Mouse (Mus musculus): ENCODE measurements around the gene Heatr6.
A peak's percentile ranks its signal among the peaks of the same experiment; 100 is the strongest.

The Heatr6 gene

DNA sequence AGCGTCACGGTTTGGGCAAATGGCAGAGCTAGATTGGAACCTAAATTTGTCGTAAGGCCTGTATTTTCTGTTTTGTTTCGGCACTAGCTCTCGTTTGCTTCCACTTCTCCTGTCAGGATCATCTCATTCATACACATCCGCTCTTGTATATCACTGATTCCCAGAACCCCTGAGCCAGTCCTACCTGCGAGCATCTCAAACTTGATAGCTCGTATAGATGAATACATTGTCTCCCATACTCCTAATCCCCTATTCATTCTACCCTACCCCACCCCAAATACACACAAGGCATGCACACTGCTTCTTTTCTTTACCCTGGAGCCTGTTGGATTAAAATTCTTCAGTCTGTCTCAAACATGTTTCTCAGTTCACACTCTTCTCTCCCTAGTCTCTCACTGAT, 731 bp downstream of the Heatr6 start:
- no peak for DNase-seq

DNA sequence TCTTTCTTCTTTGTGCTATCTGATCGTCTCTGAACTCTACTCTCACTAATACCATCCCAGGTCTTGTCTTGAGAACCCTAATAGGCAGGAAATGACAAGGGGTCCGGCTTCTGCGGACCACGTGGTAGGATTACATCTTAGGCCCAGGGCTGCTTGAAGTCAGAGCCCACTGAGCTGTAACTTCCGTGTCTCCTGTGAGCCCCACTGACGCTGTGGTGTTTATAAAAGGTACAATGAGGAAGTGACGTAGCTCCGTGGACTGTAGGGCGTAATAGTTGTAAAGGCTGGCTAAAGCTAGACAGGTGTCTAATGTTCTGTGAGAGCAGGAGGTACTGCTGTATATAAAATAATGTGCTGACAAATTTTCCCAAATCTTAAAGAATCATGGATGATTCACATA, 13.8 kb downstream of the Heatr6 start:
- DNase-seq = no peak

DNA sequence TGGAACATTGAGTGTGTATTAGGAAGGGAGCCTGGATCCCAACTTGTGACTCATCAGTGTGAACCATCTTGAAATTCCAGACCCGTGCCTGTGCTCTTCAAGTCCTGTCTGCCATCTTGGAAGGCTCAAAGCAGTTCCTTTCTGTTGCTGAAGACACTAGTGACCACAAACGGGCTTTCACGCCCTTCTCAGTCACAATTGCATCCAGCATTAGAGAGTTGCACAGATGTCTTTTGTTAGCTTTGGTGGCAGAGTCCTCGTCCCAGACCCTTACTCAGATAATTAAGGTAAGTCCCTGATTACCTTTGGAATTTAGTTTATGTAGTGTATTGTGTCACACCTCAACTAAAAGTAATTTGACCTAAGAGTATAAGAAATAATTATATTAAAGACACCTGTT, 15.5 kb downstream of the Heatr6 start:
- DNase-seq = no peak

DNA sequence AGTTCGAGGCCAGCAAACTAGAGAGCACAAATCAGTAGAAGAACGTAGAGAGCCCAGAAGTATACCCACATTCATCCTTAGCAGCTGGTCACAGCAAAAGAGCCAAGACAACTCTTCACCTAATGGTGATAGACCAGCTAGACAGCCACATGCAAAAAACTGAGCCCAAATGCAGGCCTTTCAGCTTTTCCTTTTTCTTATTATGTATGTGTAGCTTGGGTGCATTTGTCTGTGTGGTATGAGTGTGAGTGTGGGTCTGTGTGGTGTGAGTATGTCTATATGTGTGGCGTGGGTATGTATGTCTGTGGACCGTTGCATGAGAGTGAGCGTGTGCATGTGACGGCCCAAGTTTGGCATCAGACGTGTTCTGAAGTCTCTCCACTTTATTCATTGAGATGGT, 17.5 kb downstream of the Heatr6 start:
- no peak for DNase-seq

DNA sequence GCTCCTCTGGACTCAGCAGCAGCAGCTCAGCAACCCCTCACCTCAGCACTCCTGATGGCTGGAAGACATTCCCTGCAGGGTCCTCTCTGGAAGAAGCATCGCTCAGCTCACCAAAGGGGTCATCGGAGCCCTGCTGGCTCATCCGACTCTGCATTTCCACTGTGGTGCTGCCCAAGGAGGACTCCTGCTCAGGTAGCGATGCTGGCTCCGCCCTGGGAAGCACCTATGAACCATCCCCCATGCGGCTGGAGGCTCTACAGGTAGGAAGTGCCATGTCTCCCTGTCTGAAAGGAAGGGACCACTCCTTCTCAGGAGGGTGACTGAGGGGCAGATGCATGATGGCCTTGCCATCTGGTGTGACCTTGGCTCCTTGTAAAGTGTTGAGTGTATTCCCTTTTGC, 18.8 kb downstream of the Heatr6 start:
- DNase-seq = no peak

DNA sequence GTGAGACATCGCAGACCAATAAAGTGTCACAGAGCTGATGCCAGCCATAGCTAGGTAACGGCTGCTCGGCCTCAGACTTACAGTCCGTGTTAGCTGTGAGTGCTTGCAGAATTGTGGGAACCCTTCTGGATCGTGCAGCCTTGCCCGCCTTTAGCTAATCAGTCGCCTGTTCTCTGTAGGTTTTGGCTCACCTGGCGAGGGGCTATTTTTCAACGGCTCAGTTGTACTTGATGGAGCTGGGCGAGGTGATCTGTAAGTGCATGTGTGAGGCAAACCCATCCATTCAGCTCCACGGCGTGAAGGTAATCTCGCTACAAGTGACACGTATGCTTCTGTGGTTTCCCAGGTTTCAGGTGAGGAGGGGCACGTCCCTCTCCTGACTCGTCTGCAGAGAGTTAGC, 20.2 kb downstream of the Heatr6 start:
- DNase-seq = no peak

DNA sequence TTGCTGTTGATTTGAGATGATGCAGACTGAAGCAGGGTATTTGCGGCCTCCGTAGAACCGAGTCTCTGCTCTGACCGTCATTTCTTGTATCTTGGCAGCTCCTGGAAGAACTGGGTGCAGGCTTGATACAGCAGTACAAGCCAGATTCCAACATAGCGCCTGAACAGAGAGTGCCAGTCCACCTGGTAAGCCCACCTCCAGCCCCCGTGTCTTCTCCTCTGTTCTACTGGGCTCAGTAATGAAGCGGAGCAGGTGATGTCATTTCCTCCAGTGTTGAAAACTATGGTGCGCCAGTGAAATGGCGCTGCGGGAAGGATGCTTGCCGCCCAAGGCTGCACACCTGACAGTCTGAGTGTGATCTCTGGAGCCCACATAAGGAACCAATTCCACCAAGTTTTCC, 20.8 kb downstream of the Heatr6 start:
- DNase-seq = no peak

DNA sequence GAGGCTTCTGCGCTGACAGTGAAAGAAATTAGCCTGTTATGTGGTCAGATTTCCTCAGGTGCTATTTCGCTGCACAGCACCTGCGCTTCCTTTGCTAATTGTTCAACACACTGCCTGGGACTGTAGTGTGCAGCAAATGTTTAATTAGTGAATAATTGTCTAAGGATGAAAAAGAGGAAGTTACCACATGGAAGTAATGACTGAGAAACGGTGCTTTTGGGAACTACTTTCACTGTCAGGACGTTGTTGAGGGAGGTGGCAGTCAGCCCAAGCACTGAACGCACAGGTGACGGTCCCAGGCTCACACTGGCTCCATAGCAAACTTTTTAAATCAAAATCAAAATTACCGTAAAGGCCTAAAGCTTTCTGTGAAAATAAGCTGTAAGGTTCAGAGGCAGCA, 23.3 kb downstream of the Heatr6 start:
- DNase-seq = no peak

DNA sequence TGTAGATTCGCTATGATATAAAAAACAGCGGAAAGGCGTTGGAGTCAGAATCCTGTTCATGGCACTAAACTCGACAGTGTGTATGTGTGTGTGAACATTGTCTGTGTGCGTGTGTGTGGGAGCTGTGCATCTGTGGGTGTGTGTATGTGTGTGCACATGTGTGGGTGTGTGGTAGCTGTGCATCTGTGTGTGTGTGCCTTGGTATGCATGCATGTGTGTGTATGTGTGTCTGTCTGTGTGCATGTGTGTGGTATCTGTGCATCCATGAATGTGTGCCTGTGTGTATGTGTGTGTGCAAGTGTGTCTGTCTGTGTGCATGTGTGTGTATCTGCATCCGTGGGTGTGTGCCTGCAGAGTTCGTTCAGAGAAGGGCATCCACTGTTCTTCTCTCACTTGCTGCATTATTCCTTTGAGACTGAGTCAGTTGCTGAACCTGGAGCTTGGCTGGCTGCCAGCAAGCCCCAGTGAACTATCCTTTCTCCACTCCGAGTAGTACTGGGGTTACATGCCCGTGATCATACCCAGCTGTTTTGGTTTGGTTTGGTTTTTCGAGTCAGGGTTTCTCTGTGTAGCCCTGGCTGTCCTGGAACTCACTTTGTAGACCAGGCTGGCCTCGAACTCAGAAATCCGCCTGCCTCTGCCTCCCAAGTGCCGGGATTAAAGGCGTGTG, 30.6 kb downstream of the Heatr6 start:
- DNase-seq = no peak

DNA sequence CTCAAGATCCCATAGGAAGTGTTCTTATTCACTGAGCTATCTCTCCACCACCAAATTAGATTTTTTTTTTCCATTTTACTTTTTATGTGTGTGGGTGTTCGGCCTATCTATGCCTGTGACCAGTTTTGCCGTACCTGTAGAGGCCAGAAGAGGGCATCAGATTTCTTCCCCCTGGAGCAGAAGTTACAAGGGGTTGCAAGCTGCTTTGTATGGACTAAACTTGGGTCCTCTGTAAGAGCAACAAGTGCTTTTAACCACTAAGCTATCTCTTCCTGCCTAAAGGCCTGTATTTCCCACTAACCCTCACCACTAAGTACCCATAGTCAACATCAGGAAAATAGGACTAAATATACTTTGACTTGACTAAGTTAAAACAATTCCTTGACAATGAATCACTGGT, 31.2 kb downstream of the Heatr6 start:
- DNase-seq = peak; percentile 41

DNA sequence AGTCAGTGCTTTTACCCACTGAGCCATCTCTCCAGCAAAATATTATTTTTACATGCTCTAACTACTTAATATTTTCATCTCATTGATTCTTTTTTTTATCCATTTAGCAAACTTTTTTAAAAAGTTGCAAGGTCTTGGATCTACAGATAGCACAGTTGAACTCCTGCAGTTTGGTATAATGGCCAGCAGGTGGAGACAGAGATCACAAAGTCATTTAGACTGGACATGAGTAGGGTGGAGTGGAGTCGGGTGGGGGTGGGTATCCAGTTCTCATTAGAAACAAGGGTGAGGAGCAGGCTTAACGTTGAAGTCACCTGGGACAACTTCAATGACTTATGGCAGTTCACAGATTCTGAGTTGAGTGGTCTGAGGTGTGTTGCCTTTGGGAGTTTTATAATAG, 31.9 kb downstream of the Heatr6 start:
- DNase-seq = peak; percentile 71

DNA sequence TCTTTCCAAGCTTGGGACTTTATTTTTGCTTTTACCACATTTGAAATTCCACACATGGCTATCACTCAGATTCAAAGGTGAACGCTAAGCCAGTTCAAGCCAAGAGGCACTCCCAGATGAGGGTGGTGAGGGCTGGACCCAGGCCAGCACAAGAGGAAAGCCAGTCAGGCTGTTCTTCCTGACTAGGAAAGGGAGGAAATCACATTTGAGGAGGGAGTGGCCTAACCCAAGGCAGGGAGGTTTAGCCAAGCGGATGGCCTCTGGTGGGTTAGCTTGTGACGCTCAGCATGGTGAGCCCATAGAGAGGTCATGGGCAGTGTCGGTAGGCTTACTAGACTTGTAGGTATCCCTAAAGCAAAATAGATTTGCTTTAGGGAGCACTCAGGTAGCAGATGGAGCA, 33.3 kb downstream of the Heatr6 start:
- DNase-seq = peak; percentile 76

DNA sequence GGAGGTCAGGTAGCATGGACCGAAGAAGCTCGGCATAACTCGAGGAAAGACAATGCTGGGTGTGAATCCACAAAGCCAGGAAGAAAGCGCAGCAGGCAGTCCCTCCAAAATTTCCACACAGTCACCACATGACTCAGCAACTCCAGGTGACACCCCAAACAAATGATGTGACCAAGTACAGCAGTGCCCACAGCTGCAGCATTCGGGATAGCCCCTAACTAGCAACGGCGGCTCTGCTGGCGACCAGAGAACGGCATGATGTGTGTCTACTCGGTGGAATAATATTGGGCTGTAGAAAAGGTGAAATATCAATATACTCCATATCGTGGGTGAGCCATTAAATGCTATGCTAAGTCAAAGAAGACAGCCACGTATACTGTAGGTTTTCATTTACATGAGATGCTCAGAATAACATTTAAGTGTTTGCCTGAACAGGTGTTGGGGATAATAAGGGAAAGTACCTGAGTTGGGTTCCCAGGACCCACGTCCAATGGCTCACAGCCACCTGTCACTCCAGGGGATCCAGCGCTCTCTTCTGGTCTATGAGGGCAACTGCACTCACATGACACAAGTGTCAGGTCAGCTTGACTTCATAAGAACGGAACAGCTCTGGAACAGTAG, 34.0 kb downstream of the Heatr6 start:
- DNase-seq = no peak

DNA sequence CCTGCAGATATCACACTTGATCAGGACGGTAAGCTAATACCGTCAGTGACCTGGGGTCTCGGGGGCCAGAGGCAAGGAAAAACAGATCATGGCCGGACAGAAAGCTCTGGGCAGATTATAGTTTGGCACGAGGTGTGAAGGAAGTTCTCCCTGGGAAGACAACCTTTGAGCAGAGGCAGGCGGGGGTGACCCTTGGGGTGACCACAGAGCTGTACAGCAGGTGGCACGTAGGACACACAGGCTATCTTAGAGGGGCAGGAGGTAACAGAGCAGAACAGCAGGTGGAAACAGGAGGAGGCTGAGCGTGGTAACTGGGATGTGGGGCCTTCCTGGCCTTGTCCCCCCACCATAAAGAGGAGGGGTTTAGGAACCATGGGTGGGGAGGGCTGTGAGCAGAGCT, 34.8 kb downstream of the Heatr6 start:
- peak; percentile 42 for DNase-seq

DNA sequence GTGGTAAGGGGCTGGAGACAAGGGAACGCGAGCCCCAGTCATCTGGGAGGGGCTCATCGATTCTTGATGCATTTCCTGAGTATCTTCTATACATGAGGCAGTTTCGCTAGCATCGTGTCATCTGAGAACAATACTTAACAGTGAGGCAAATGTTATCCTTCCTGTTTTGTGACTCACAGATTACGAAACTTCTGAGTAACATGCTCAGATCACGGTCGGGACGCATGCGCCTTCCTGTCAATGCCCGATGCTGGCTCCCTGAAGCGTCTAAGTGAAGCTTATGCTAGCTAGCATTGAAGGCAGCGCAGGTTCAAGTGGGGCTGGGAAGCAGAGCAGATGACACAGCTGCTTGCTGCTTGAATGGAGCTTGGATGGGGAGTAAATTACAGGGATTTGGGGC, 35.8 kb downstream of the Heatr6 start:
- peak; percentile 30 for DNase-seq

DNA sequence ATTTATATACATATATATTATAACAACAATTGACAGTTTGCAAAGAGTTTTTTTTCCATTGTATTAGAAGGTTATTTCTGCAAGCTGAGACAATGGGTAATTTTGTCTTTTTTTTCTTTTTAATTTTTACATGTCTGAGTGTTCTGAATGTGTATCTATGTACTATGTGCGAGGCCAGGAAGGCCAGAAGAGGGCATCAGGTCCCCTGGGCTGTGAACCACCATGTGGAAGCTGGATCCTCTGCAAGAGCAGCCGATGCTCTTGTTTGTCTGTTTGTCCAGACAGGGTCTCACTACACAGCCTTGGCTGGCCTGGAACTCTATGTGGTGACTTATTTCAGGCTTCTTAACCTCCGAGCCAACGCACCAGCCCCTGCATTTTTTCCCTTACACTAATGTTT, 37.6 kb downstream of the Heatr6 start:
- no peak for DNase-seq

DNA sequence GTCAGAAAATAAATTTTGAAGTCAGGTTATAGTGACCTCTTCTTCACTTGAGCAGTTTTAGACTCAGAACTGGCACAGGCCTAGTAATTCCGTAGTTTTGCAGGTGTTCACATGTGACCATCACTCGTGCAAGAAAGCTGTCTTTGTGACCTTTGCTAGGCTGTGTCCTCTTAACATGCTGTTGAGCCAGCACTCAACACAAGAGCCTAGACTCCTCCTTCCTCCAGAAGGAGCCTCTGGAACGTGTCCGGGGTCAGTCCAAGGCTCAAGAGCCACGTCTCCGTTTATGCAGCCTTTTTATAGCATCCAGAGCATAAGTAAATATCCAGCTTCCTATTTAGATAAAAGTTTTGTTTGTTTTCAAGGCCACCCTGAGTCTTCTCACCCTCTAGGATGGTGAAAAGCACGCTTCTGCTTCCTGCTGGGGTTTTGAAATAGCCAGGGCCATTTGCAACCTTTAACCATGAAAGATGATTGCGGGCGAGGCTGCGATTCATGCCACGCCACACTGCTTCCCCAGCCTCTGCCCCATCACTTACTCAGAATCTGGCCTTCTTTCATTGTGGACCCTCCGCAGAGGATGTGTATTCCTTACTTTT, 38.9 kb downstream of the Heatr6 start:
- peak; percentile 49 for DNase-seq

DNA sequence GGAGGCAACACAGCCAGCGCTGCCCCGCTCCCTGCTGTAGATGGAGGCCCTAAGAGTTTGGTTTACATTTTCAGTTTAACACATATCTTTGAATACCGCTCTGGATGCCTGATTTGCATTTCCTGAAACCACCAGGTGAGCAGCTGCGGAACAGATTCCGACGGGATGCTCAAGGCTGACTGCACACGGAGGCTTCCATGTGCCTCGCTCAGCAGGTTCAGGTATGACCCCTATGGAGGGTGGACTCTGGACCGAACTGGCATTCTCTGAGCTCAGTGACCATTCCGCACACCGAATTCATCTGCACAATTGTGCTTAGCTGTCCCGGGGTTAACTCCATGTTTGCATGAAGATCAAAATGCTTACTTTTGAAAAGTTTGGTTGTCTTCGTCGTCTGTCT, 39.8 kb downstream of the Heatr6 start:
- DNase-seq = peak; percentile 74

DNA sequence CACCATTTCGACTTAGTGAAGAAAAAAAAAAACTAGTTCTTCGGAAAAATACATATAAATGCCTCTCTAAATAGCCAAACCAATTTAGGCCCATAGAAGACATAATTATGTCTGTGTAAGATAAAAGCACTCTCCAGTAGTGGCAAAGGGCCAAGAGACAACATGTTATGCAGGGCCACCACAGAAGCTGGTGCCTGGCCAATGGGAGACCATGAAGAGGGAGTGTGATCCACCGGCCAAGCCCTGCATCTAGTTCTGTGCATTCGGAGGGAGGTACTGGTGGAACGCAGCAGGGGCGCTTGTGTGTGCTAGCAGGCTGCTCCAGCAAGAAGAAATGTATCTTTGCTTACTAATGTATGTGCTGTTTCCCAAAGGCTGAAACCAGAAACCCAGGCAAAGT, 42.6 kb downstream of the Heatr6 start:
- DNase-seq = peak; percentile 21

DNA sequence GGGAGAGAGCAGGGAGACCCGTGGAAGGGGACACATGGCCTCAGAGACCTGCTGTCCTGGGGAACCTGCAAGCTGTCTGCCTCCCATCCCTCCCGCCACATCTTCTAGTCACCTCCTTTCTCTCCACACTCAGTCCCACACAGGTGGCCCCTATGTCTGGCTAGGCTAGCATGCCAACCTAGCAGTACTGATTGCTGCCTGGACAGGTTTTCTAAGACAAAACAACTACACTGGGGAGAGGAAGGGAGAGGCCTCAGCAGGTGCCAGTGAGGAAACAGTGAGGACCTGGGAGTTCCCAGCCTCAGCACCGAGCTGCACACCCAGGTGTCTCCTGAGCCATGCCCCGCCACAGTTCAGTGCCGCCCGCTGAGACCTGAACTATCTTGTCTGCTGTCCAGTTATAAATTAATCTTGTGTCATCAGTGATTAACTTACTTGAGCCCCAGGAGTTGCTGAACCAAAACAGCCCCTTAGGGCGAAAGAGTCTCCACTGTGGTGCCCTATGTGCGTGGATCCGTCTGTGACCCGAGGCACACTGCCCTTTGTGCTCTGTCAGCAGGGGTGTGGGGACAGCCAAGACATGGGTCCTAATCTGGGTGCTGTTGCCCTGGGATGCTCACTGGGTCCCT, 43.6 kb downstream of the Heatr6 start:
- DNase-seq = peak; percentile 79

DNA sequence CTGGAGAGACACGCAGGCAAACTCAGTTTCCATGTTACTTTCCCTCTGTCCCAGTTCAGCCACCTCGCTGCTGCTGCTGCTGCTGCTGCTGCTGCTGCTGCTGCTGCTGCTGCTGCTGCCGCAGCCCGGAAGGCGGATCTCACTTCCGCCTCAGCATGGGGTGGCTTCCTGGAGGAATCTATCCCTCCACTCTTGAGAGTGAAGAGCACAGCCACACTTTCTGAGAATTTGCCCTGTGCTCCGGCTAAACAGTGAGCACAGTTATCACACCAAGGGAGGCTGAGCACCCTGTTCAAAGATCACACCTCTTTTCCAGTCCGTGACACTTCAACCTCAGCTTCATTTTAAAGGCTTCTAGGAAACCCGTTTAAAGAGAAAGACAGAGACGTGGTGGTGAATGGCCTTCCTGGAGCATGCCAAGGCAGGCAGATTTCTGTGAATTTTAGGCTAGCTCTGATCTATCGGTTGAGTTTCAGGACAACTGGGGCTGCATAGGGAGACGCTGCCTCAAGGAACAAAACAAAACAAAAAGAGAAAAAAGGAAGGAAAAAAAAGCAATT, 46.5 kb downstream of the Heatr6 start:
- DNase-seq = peak; percentile 55

DNA sequence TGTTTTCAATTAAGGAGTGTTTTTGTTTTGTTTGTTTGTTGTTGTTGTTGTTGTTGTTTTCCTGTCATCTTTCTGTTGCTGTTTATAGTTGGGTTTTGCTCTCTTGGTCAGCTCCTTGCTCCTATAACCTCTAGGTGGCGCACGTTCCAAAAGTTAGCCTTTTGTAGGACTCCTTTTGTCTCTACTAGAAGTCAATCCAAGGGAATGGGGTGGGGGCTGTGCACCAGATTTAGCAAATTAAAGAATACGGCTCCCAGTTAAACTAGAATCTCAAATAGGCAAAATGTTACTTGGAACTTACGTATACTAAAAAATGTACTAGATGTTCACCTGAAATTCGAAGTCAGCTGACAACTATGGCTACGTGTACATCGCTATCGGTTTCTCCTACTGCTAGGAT, 48.7 kb downstream of the Heatr6 start:
- DNase-seq = peak; percentile 59

DNA sequence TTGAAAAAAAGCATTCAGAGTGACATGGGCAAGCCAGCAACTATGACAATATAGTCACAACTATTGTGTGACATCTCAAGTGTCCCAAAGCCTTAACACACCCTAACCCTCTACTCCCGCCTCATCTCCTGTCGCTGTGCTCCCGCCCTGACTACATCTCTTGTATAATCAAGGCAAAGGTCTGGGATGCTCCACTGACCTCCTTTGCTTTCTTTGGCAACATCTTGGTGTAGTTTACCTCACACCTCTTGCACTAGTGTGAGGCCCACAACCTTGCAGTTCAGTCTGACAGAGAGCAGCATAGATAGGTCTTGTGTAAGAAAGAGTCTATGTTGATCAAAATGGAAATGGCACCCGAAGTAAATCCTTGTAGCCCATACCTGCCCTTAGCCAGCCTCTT, 49.1 kb downstream of the Heatr6 start:
- peak; percentile 27 for DNase-seq

DNA sequence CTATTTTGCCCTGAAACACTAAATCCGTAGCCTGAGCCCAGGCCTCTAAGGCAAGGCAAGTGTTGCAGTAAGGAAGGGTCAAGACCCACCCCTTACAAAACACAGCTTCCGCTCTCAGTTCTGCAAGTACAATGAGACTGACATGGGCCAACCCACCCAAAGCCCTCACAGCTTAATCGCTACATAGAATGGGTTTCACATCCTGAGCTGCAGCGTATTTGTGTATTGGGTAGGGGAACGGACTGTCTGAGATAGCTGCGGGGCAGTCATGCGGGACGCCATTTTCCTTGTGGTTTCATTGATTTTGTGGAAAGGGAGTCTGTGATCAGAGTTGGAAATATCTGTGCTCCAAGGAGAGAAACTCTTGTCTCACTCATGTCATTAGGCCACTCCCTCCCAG, 56.9 kb downstream of the Heatr6 start:
- DNase-seq = no peak
